Mouse (Mus musculus) heart, postnatal 14 days (tissue): Measurements from ENCODE around the gene Olfr1217. TPM values are rescaled to one million over a fixed set of nuclear protein-coding genes. Genes with fewer than 3 reads are reported as not detected.
"Not testable (repeated sequence)": the region's sequence is repeated elsewhere in the genome, so short reads cannot be mapped to it uniquely, and the experiment has no call there.

Experiments used
- DNase-seq, 2 experiments: peaks; one replicate each; pipeline ENCODE4 v3.0.0; 2021 to 2022
- intact Hi-C: fragments of 180-260 bp; cut with DNase I; formaldehyde crosslinking; loops from one replicate; pipeline ENCODE4 v1.15.1; 2025
- long read RNA-seq, 2 experiments: library from polyadenylated mRNA; stranded (forward); transcript quantifications; one replicate each; pipeline ENCODE4 v2.0.0; 2021
- total RNA-seq, 2 experiments: library from RNA; stranded (reverse); gene quantifications; 2 replicates each; pipeline ENCODE4 v1.2.3; 2021

The Olfr1217 gene
- total RNA-seq: not detected
- long read RNA-seq, experiment 1: 0 reads
- long read RNA-seq, experiment 2: 0 reads

- intact Hi-C loops: no loop called here
- DNase-seq: no peak
These were observed at the start of gene Olfr1217 for GRCm38 (mm10) chr2:89031965-89032364. Gene Olfr1217 (minus strand): TSS chr2:89032065.

GRCm38 (mm10) chr2:89081487-89081886 lies 49.6 kb upstream of the Olfr1217 start:
- no peak for DNase-seq
- intact Hi-C loops: no loop called here

- no peak for DNase-seq
- intact Hi-C loops: no loop called here
These were observed 29.2 kb upstream of the Olfr1217 start, which contains the start of gene Olfr1218 for GRCm38 (mm10) chr2:89061087-89061486. Gene Olfr1218 (minus strand): TSS chr2:89061187.

- DNase-seq, intact Hi-C loops: not testable (repeated sequence)
These were observed 10.4 kb downstream of the Olfr1217 start for GRCm38 (mm10) chr2:89021436-89021835.

- no peak for DNase-seq
These were observed 13.6 kb downstream of the Olfr1217 start, which contains the start of gene Olfr1216 for GRCm38 (mm10) chr2:89018240-89018639. Gene Olfr1216 (minus strand): TSS chr2:89018340.

GRCm38 (mm10) chr2:89006873-89007272 lies 25.0 kb downstream of the Olfr1217 start, which contains the start of gene Olfr1215:
Gene Olfr1215 (minus strand): TSS chr2:89006973.
- intact Hi-C loops: no loop called here
- DNase-seq: no peak

More at GRCm38 (mm10) chr2:89018240-89018639, 13.6 kb downstream of the Olfr1217 start, which contains the start of gene Olfr1216:
- intact Hi-C loops: no loop called here

GRCm38 (mm10) chr2:88992553-88992952 lies 39.3 kb downstream of the Olfr1217 start, which contains the start of gene Olfr1214:
Gene Olfr1214 (minus strand): TSS chr2:88992653.
- intact Hi-C loops: no loop called here
- DNase-seq: no peak

GRCm38 (mm10) chr2:88980181-88980580 lies 51.7 kb downstream of the Olfr1217 start, which contains the start of gene Gm13762:
Gene Gm13762 (minus strand): TSS chr2:88980281.
- no peak for DNase-seq
- intact Hi-C loops: no loop called here

Other genes starting within 250 kb of the Olfr1217 start
- not detected for gene Olfr1201, start 239.0 kb downstream of the Olfr1217 start, total RNA-seq
- gene Olfr1202, start 217.6 kb downstream of the Olfr1217 start, total RNA-seq: not detected
- gene Olfr1205, start 202.3 kb downstream of the Olfr1217 start, total RNA-seq: not detected
- not detected for gene Olfr1204, start 182.8 kb downstream of the Olfr1217 start, total RNA-seq
- gene Olfr1206, start 168.8 kb downstream of the Olfr1217 start, total RNA-seq: not detected
- gene Olfr1208, start 129.8 kb downstream of the Olfr1217 start, total RNA-seq: not detected
- not detected for gene Olfr1209, start 116.9 kb downstream of the Olfr1217 start, total RNA-seq
- not detected for gene Olfr1211, start 94.0 kb downstream of the Olfr1217 start, total RNA-seq
- not detected for gene Olfr1212, start 78.1 kb downstream of the Olfr1217 start, total RNA-seq
- gene Gm13762, start 51.8 kb downstream of the Olfr1217 start, total RNA-seq: not detected
- gene Olfr1214, start 39.4 kb downstream of the Olfr1217 start, total RNA-seq: not detected
- not detected for gene Olfr1215, start 25.1 kb downstream of the Olfr1217 start, total RNA-seq
- not detected for gene Olfr1216, start 13.7 kb downstream of the Olfr1217 start, total RNA-seq
- not detected for gene Olfr1218, start 29.1 kb upstream of the Olfr1217 start, total RNA-seq
- not detected for gene Olfr1219, start 51.4 kb upstream of the Olfr1217 start, total RNA-seq
- not detected for gene Olfr1220, start 74.8 kb upstream of the Olfr1217 start, total RNA-seq
- not detected for gene Olfr1221, start 85.2 kb upstream of the Olfr1217 start, total RNA-seq
- gene Olfr1222, start 101.0 kb upstream of the Olfr1217 start, total RNA-seq: not detected
- not detected for gene Olfr1223, start 119.5 kb upstream of the Olfr1217 start, total RNA-seq
- gene Olfr1224-ps1, start 132.0 kb upstream of the Olfr1217 start, total RNA-seq: not detected
- gene Olfr1225, start 142.6 kb upstream of the Olfr1217 start, total RNA-seq: not detected
- not detected for gene Olfr1226, start 168.0 kb upstream of the Olfr1217 start, total RNA-seq
- not detected for gene Olfr1228, start 222.0 kb upstream of the Olfr1217 start, total RNA-seq